Comparison of ENCODE assay signal across 17 mouse cellular contexts in genomic region chr19:58388851-58389447, GRCm38 (mm10).
DNase-seq lines count a peak whose midpoint lies in the region; ATAC-seq and TF ChIP-seq lines count a peak whose summit lies in the region.
"Had no signal": no experiment of that assay in that cellular context is flagged by ENCODE, and none has a peak within 500 bp of the region (broad histone marks: within the 10 kb centered on the region; RNA-seq: fewer than 3 reads in every experiment).

No protein-coding gene starts in this region.

- TF ChIP-seq POLR2A in brain, embryonic 14.5 days (IDR thresholded peaks at IDR 0.05; ENCODE audit: borderline replicate concordance, extremely low read depth, insufficient read depth, insufficient read length, poor library complexity, severe bottlenecking), result no peak

- H3K4me1 ChIP-seq in hindbrain, embryonic 10.5 days (replicated peaks), result peaks cover 23% of the 10 kb centered on the region
- H3K4me1 ChIP-seq in hindbrain, embryonic 11.5 days (replicated peaks; ENCODE audit: control insufficient read depth, insufficient read depth, low read length), result no peaks in the 10 kb centered on the region
- H3K4me1 ChIP-seq in midbrain, embryonic 14.5 days (ENCODE audit: control insufficient read depth, insufficient read depth, low read length), result peaks cover 6% of the 10 kb centered on the region
- H3K4me1 ChIP-seq: embryonic facial prominence, embryonic 15.5 days; lung, embryonic 15.5 days had no signal

- peak overlapping the region; percentile 45; the same call in 1 of the 2 replicates for H3K27ac ChIP-seq in hindbrain, embryonic 10.5 days
- H3K27ac ChIP-seq in hindbrain, embryonic 11.5 days (ENCODE audit: low read depth, low read length), result no peak overlapping the region
- H3K27ac ChIP-seq in midbrain, embryonic 14.5 days (replicated peaks; ENCODE audit: low read depth, low read length), result 0 out of 2 replicates have a peak overlapping the region, but pooled peaks have one; percentile 14
- H3K27ac ChIP-seq: embryonic facial prominence, embryonic 15.5 days; hindbrain, embryonic 15.5 days; liver, embryonic 14.5 days; lung, embryonic 15.5 days had no signal

- DNase-seq in hindbrain, embryonic 10.5 days (ENCODE audit: low spot score), result no peak
- DNase-seq in hindbrain, embryonic 11.5 days (ENCODE audit: low spot score), result no peak
- DNase-seq in kidney, postnatal 4 days, result peak; percentile 22 to 39
- no peak for DNase-seq in kidney, postnatal 25 days
- DNase-seq in brain, embryonic 14.5 days (ENCODE audit: low read depth), result peak; percentile 62
- DNase-seq in midbrain, embryonic 14.5 days, result peak; percentile 41
- DNase-seq in layer of hippocampus, postnatal 10 days (ENCODE audit: low spot score in 2 of 2), result no peak
- DNase-seq: cerebellum, postnatal 14 days; gastrocnemius, postnatal 36 days; lung, postnatal 4 days; spleen, adult 18-20 months; thymus, postnatal 36 days had no signal

- ATAC-seq in hindbrain, embryonic 11.5 days (ENCODE audit: low FRiP score), result no peak
- no peak for ATAC-seq in midbrain, embryonic 14.5 days (ENCODE audit: low FRiP score, low TSS enrichment)
- ATAC-seq: intestine, postnatal 0 days had no signal

- 56% methylated on average over 18 of the region's 18 CpGs for WGBS in hindbrain, embryonic 10.5 days
- 55% methylated on average over 18 of the region's 18 CpGs for WGBS in hindbrain, embryonic 11.5 days
- 29% methylated on average over 18 of the region's 18 CpGs for WGBS in midbrain, embryonic 14.5 days

- TF ChIP-seq CTCF in brain, embryonic 14.5 days (IDR thresholded peaks at IDR 0.05; ENCODE audit: borderline replicate concordance, extremely low read depth, insufficient read depth, insufficient read length), result no peak

- no peak overlapping the region for H3K4me2 ChIP-seq in hindbrain, embryonic 11.5 days (replicated peaks; ENCODE audit: low read depth, low read length)
- no peak overlapping the region for H3K4me2 ChIP-seq in midbrain, embryonic 14.5 days (ENCODE audit: low read length)
- H3K4me2 ChIP-seq: embryonic facial prominence, embryonic 15.5 days; hindbrain, embryonic 15.5 days; lung, embryonic 15.5 days had no signal

- H3K36me3 ChIP-seq in hindbrain, embryonic 10.5 days, result no peaks in the 10 kb centered on the region
- H3K36me3 ChIP-seq in hindbrain, embryonic 11.5 days (ENCODE audit: control insufficient read depth, insufficient read depth, low read length), result no peaks in the 10 kb centered on the region
- no peaks in the 10 kb centered on the region for H3K36me3 ChIP-seq in midbrain, embryonic 14.5 days (ENCODE audit: control insufficient read depth, insufficient read depth, low read length)
- H3K36me3 ChIP-seq: embryonic facial prominence, embryonic 15.5 days; hindbrain, embryonic 15.5 days; lung, embryonic 15.5 days had no signal

- H3K9me3 ChIP-seq in hindbrain, embryonic 10.5 days, result no peaks in the 10 kb centered on the region
- H3K9me3 ChIP-seq in hindbrain, embryonic 11.5 days (ENCODE audit: control insufficient read depth, low read length), result no peaks in the 10 kb centered on the region
- H3K9me3 ChIP-seq in midbrain, embryonic 14.5 days (ENCODE audit: control insufficient read depth, low read length), result no peaks in the 10 kb centered on the region
- H3K9me3 ChIP-seq: embryonic facial prominence, embryonic 15.5 days; hindbrain, embryonic 15.5 days; lung, embryonic 15.5 days had no signal

- H3K27me3 ChIP-seq in hindbrain, embryonic 10.5 days (ENCODE audit: insufficient read depth, poor library complexity, severe bottlenecking), result no peaks in the 10 kb centered on the region
- H3K27me3 ChIP-seq in hindbrain, embryonic 11.5 days (ENCODE audit: control insufficient read depth, insufficient read depth, low read length), result no peaks in the 10 kb centered on the region
- no peaks in the 10 kb centered on the region for H3K27me3 ChIP-seq in midbrain, embryonic 14.5 days (ENCODE audit: control insufficient read depth, insufficient read depth, low read length)
- H3K27me3 ChIP-seq: embryonic facial prominence, embryonic 15.5 days; hindbrain, embryonic 15.5 days; lung, embryonic 15.5 days had no signal

- H3K9ac ChIP-seq in hindbrain, embryonic 11.5 days (ENCODE audit: low read depth, low read length), result no peak overlapping the region
- H3K9ac ChIP-seq in midbrain, embryonic 14.5 days (replicated peaks; ENCODE audit: low read length), result no peak overlapping the region
- H3K9ac ChIP-seq: embryonic facial prominence, embryonic 15.5 days; hindbrain, embryonic 15.5 days; liver, embryonic 14.5 days; lung, embryonic 15.5 days had no signal

- no peak overlapping the region for H3K4me3 ChIP-seq in hindbrain, embryonic 10.5 days
- no peak overlapping the region for H3K4me3 ChIP-seq in hindbrain, embryonic 11.5 days (ENCODE audit: low read depth, low read length)
- H3K4me3 ChIP-seq in midbrain, embryonic 14.5 days (replicated peaks; ENCODE audit: low read depth, low read length), result no peak overlapping the region
- H3K4me3 ChIP-seq: embryonic facial prominence, embryonic 15.5 days; hindbrain, embryonic 15.5 days; lung, embryonic 15.5 days had no signal

Comparison
In these comparisons a context has a peak if more than half of its experiments do, and no peak if none do; other contexts are left out.
1. DNase-seq: peak in kidney, postnatal 4 days (2 of 2), brain, embryonic 14.5 days (single experiment) and midbrain, embryonic 14.5 days (single experiment); none in hindbrain, embryonic 10.5 days (single experiment), hindbrain, embryonic 11.5 days (single experiment), kidney, postnatal 25 days (0 of 2) and layer of hippocampus, postnatal 10 days (0 of 2).